Mouse (Mus musculus) lung, postnatal 0 days (tissue): Measurements from ENCODE around the gene Tmem45b.

ENCODE experiments used
- CTCF ChIP-seq: IDR thresholded peaks from 2 replicates; pipeline ENCODE4 v1.5.1; 2016; ENCODE audit warnings: antibody characterized with exemption, mild to moderate bottlenecking
- EP300 ChIP-seq: IDR thresholded peaks from 2 replicates; pipeline ENCODE4 v1.6.1; 2016; ENCODE audit warnings: antibody characterized with exemption, mild to moderate bottlenecking, control low read depth

DNA sequence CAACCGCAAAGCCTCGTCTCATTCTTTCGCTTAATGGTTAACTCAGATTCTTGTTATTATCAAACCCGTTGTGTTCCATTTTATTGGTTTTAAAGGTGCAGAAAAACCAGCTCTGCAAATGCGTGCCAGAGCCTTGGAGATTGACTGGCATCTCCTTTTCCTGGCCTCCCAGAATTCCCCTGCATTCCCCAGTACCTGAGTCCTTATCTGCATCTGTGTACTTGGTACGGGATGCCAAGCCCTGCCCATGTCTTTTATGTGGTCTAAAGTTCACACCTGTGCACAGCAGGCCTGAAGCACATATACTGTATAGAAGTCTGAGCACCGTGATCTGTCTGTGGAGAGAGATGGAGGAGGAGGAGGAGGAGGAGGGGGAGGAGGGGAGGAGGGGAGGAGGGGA is 26.4 kb downstream of the Tmem45b start:
- no peak for TF ChIP-seq CTCF
- TF ChIP-seq EP300: no peak
